Mouse (Mus musculus): ENCODE data around the gene Wdr83os.
"Not testable (repeated sequence)": the region's sequence is repeated elsewhere in the genome, so short reads cannot be mapped to it uniquely, and the experiment has no call there.

Gene Wdr83os

DNA sequence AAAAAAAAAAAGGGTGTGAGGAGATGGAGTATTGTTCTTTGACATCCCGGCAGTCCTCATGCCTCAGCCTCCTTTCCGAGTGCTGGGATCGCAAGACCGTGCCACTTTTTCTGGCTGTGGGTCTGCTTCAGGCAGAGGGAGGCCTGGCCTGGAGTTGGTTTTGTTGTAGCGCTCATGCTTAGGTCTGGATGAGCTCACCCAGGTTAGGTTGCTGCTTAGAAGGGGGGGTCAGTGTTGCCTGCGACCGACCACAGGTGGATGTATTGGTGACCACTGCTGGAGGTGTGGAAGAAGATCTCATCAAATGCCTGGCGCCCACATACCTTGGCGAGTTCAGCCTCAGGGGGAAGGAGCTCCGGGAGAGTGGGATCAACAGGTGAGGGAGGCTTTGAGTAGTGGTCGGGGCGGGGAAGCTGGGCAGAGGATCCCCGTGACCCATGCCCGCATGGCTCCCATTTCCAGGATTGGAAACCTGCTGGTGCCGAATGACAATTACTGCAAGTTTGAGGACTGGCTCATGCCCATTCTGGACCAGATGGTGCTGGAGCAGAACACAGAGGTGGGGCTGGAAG, 7.4 kb upstream of the Wdr83os start:
- no peak for DNase-seq

DNA sequence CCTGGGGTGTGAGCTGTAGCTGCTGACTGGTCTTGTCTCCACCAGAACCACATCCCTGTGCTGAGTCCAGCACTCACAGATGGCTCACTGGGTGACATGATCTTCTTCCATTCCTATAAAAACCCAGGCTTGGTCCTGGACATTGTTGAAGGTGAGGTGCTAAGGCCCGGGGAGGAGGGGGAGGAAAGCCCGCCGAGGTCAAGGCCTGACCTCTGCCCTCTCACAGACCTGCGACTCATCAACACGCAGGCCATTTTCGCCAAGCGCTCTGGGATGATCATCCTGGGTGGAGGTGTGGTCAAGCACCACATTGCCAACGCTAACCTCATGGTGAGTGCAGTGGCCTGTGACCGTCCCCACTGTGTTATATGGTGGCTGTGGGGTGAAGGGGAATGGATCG, 6.4 kb upstream of the Wdr83os start:
- DNase-seq, result no peak

DNA sequence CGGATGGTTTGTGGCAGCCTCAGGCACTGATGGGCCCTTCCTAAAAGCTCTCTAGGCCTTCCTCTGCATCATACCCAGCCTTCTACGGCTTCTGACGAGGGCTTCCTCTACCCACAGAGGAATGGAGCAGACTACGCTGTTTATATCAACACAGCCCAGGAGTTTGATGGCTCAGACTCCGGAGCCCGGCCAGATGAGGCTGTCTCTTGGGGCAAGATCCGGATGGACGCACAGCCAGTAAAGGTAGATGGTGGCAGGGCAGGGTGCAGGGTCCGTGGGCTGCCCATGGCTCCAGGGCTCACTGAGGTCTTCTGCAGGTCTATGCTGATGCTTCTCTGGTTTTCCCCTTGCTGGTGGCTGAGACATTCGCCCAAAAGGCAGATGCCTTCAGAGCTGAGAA, 5.9 kb upstream of the Wdr83os start:
- DNase-seq, result no peak

DNA sequence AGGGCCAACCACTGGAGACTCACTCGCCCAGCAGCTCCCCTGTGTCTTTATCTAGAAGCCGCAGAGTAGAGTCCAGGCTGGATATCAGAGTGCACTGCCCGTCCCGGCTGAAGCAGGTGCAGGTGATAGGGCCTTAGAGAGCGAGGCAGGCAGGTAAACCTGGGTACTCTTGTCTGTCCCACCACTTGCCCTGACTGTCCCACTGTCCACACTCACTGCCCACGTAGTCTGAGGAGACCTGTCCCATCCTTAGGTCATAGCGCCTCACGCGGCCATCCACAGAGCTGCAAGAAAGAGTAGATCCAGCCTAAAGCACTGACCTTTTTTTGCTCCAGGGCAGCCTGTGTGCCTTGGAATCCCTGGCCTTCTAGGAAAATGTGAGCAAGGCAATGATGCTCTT, 4.5 kb upstream of the Wdr83os start:
- DNase-seq, result peak in 1 of 2 experiments; percentile 65

DNA sequence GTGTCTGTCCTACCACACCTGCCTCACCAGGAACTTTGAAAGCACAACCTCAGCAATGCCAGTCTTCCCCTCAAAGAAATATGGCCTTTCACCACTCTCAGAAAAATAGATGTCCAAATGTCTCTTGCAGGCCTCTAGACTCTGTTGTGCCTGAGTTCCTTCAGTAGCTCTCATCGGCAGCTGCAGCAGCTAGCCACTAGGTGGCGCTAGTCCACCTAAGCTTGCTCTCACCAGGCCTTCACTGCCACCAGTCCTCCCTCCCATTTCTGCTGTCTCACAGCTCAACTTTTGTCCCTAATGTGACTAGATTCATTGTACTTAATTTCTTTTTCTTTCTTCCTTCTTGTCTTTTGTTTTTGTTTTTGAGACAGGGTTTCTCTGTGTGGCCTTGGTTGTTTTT, 3.5 kb upstream of the Wdr83os start:
- DNase-seq, result peak; percentile 82 to 86

DNA sequence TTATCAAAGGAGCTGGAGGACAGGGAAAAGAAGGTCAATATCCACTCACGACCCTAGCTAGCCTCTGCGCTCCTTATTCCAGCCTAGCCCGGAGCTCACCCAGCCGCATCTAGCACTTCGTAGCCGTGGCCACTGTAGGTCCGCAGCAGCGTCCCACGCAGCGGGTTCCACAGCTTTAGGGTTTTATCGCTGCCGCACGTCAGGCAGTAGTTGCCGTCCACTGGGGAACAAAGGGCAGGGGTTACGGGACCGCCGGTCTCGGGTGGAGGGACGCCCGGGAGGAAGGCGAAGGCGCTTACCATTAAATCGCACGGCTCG, 367 bp upstream of the Wdr83os start:
- no peak for DNase-seq

DNA sequence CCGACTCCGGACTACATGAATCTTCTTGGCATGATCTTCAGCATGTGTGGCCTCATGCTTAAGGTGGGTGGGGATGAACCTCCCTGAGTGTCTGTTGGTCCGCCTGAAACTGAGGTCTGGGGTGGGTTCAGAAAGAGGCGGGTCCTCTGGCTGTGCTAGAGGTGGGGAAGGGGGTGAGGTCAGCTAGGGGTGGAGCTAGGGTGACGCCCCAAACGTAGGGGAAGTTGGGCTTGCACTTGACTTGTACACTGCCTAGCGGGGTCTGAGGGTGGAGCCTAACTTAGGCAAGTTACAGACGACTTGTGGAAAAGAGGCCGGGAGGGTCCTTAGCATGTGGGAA, 646 bp downstream of the Wdr83os start, which contains the start of gene Wdr83:
Gene Wdr83, minus strand, starts transcription at position 91 of the 340 bp plus-strand sequence.
- DNase-seq, result peak; percentile 70 to 71

DNA sequence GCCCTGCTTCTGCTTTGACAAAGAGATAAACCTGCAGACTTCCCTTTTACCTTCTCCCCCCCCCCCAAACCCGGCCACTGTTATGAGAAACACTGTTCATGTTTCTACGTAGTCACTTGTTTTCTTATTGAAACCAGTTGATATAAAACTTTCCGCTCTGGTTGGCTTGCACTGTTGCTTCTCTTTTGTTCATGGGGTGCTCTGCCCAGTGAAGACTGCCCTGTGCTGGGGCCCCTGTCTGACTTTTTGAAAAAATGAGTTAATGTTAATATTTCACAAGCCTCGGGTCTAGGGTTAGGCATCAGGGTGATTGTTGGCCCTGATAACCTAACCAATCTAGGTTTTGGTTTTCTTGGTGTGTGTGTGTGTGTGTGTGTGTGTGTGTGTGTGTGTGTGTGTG, 1.6 kb downstream of the Wdr83os start:
- DNase-seq, result not testable (repeated sequence)

DNA sequence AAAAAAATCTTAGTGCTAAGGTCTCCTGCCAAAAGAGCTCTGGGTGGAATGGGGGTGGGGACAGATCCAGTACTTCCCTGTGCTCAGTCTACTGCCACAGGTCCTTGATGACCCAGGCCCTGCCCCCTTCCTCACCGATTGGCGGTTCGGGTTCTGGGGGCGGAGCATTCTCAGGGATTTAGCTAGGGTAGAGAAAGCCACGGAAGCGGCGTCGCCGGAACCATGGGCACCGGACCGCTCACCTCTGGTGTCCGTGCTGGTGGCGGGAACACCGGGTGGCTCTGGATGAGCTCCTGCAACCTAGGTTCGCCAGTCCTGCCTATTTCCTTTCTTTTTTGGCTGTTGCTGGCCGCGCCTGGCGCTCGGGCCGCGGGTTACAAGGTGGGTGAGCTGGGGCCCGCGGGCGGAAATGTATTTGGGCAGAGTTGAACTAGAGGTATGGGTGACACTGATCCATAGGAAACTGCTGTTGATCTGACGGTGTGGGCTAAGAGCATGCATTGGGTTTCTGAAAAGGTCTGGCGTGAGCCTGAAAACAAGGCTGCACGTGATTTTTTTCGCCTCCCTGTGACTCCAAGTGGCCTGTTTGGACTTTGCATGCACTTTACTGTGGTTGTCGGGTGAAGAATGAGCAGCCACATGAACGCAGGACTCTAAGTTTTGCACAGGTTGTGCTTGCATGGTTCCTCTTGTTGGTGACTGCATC, 2.7 kb downstream of the Wdr83os start, which contains the start of gene Man2b1:
Gene Man2b1, plus strand, starts transcription at position 163 of the 706 bp plus-strand sequence.
- DNase-seq, result peak; percentile 93

DNA sequence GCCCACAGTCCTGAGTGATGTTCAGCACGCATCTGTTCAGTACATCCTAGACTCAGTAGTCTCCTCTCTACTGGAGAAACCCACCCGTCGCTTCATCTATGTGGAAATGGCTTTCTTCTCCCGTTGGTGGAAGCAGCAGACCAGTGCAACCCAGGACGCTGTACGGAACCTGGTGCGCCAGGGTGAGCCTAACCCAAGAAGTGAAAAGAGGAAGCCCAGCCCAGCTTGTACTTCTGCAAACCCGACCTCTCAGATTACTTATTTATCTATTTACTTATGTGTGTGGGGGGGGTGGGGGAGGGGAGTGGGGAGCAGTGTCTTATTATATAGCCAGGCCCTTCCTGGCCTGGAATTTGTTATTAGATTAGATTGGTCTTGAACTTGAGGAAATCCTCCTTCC, 4.1 kb downstream of the Wdr83os start:
- DNase-seq, result peak; percentile 47 to 56

DNA sequence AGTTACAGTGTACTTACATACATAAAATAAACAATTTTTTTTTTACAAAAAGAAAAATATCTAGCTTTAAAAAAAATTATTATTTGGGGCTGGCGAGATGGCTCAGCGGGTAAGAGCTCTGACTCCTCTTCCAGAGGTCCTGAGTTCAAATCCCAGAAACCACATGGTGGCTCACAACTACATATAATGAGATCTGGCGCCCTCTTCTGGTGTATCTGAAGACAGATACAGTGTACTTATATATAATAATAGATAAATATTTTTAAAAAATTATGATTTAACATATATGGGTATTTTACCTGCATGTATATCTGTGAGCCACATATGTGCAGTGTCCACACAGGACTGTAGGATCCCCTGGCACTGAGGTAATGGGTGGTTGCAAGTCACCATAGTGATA, 5.7 kb downstream of the Wdr83os start:
- no peak for DNase-seq

DNA sequence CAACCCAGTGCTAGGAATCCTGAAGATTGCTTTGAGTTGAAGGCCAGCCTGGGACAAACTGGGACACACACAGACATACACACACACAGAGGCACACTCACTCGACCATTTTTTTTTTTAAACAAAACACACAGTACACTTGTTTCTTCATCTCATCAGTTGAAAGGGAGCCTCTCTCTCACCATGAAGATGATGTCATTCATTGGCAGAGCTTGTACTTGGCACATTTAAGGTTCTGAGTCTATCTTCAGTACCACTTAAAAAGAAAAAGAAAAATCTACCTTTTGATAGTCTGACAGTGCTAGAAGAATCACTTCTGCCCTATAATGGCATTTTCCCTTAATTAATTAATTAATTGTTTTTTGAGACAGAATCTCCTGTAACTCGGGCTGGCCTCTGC, 8.2 kb downstream of the Wdr83os start:
- no peak for DNase-seq

DNA sequence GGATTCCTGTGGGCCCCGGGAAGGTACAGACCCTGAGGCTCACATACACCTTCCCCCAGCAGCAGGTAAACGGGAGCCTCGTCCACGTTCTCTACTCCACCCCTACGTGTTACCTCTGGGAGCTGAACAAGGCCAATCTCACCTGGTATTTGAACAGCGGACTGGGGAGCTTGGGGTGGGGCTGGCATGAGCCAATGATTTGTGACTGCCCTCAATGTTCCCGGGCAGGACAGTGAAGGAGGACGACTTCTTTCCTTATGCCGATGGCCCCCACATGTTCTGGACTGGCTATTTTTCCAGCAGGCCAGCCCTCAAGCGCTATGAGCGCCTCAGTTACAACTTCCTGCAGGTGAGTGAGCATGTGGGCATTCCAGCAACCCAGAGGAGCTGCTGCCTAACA, 10.3 kb downstream of the Wdr83os start:
- no peak for DNase-seq

DNA sequence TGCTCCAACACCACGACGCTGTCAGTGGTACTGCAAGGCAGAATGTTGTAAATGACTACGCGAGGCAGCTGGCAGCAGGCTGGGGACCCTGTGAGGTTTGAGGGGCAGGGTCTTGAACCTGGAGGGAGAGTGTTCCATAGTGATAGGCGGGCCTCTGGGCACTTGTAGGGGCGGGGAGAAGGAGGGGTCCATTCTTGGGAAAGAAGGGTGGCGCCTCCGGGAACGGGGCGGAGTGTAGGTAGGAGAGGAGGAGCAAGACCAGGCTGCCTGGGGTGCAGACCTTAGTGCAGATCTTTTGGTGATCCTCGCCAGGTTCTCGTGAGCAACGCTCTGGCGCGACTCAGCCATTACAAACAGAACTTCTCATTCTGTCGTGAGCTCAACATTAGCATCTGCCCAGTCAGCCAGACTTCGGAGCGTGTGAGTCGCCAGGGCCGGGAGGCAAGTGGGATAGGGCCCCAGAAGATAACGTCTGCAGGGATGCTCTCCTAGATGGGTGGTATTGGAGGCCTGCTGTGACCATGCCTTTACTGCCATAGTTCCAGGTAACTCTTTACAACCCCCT, 11.1 kb downstream of the Wdr83os start:
- no peak for DNase-seq

DNA sequence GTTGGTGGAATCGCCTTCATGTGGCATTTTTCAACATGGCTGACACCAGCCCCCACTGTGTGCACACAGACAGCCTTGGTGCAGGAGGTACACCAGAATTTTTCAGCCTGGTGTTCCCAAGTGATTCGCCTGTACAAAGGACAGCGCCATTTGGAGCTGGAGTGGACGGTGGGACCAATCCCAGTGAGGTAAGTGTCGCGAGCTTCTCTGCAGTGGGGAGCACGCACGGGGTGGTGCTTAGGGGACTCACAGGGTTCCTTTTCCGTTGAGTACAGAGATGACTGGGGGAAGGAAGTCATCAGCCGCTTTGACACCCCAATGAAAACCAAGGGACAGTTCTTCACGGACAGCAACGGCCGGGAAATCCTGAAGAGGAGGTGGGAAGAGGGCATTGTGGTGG, 14.5 kb downstream of the Wdr83os start:
- no peak for DNase-seq

DNA sequence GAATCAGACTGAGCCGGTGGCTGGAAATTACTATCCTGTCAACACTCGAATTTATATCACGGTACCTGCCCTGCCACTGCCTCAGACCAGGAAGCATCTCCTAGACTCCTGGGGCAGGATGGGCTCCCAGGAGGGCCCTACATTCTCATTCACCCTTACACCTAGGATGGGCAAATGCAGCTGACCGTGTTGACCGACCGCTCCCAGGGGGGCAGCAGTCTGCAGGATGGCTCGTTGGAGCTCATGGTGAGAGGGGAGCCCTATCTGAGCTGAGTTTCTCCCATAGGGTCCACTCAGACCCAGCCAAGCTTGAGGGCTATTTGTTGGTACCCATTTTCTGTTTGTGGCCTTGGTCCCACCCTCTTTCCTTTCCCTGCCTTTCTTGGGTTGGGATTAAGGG, 15.0 kb downstream of the Wdr83os start:
- DNase-seq, result no peak

DNA sequence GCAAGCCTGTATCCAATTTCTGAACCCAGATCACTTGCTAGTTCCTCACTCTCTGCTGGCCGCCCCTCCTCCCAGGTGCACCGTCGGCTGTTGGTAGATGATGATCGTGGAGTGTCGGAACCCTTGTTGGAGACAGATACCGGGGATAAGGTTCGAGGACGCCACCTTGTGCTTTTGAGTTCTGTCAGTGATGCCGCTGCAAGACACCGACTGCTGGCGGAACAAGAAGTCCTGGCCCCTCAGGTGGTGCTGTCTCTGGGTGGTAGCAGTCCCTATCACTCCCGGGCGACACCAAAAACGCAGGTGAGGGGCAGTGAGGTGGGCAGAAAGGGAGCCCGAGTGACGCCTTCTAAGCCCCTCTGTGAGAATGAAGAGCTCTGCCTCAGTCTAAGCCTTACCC, 15.7 kb downstream of the Wdr83os start:
- no peak for DNase-seq

DNA sequence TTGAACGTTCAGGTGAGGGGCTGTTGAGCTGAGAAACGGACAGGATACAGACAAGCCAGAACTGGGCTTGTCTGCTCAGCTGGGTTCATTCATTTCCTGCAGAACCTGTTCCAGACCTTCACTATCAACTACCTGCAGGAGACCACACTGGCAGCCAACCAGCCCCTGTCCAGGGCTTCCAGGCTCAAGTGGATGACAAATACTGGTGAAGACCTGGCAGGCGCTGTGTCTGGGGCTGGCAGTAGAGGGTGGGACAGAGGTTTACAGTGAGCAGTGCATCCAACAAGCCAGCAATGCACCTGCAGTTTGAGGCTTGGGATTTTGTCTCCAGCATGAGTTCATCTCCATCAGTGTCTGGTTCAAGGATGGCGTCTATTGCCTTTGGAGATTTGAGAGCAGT, 16.3 kb downstream of the Wdr83os start:
- DNase-seq, result no peak

DNA sequence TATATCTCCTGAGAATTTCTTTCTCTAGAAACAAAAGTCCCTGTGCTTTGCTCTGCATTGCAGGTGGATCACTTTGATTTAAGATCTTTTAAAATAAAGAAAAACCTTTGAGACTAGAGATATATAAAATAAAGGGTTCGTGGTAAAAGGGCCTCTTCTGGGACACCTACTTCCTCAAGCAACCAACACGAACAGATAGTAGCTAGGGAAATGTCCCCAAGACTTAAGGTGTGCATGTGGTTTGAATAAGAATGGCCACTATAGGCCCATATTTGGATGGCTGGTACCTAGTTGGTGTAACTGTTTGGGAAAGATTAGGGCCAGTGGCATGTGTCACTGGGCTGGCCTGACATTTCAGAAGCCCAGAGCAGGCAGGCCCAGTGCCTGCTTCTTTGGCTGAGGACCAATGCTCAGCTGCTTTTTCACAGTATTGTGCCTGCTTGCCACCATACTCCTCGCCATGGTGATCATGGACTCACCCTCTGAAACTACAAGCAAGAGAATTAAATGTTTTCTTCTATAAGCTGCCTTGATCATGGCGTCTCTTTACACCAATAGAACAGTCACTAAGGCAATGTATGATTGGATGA, 19.6 kb downstream of the Wdr83os start:
- no peak for DNase-seq

DNA sequence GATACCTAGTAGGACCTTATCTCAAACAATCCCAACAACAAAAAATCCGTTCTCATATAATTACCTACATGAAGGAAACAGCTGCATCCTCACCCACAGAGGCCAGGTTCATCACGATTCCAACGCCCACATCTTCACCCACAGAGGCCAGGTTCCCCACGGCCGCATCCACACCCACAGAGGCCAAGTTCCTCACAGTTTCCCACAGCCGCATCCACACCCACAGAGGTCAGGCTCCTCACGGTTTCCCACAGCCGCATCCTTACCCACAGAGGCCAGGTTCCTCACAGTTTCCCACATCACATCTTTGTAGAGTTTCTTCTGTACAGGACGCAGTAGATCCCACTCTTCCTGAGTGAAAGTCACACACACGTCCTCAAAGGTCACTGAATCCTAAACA, 32.7 kb downstream of the Wdr83os start:
- no peak for DNase-seq

DNA sequence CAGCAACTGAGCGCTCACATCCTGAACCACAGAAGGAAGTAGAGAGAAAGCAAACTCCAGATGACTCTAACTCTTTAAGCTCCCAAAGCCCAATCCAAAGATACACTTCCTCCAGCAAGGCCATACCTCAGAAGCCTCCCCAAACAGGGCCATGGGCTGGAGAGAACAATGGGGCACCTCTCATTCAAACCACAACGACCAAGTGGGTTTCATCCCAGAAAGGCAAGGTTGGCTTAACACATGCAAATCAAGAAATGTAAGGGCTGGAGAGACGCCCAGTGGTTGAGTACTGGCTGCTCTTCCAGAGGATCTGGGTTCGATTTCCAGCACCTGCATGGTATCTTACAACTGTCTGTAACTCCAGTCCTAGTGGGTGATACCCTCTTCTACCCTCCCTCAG, 35.0 kb downstream of the Wdr83os start:
- no peak for DNase-seq

DNA sequence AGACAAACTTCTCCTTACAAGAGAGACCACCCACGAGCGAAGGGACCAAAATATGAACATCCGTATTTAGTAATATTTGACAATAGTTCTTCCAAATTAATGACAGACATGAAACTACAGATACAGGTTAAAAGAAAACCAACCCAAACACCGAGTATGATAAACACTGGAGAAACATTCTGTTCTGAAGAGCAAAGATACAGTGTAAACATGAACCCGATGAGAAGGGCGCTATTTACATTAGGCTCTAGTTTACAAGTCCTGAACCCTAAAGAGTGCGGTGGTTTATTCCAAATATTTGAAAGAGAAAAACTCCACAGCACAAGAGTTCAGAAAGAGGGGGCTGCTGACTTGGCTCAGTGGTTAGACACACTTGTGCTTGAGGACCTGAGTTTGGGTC, 36.4 kb downstream of the Wdr83os start:
- DNase-seq, result no peak

DNA sequence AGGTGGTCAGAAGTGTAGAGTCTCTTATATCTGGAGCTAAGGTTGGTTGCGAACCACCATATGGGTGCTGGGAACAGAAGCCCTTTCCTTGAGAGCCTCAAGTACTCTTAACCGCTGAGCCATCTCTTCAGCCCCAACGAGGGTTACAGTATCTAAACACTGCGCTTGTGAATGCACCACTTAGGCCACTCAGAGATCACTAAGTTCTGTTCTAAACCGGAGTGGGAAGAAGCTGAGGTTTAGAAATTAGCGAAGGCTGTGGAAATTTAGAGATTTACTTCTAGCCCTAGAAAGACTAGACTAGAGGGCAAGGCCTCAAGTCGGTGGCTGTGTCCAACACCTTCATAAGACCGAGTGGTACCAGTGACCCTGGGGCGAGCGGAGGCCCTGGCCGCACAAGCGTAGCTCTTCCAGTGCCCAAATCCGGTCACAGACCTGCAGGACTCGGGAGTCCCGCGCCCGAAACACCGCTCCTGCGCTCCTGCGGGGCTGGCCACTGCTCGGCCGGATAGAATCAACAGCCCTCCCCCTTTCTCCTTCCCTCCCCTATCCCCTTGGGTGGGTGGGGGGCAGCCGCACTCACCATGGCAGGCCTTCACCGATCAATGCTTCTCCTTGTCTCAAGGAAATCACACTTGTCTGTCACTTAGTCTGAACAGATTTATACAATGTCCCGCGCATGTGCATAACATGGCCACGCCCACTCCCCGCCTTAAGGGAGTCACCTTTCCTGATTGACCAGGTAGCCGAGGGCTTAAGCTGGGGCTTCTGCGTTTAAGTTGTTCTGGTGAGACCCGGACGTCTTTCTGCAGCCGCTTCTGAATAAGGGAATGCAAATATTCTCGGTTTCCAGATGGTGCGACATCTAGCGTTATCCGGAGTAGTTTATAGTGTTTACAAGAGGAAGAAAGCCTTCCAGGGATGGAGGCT, 38.8 kb downstream of the Wdr83os start:
- peak; percentile 83 to 86 for DNase-seq
